Mouse (Mus musculus): Measurements from ENCODE around the gene Apoc2.

The Apoc2 gene

DNA sequence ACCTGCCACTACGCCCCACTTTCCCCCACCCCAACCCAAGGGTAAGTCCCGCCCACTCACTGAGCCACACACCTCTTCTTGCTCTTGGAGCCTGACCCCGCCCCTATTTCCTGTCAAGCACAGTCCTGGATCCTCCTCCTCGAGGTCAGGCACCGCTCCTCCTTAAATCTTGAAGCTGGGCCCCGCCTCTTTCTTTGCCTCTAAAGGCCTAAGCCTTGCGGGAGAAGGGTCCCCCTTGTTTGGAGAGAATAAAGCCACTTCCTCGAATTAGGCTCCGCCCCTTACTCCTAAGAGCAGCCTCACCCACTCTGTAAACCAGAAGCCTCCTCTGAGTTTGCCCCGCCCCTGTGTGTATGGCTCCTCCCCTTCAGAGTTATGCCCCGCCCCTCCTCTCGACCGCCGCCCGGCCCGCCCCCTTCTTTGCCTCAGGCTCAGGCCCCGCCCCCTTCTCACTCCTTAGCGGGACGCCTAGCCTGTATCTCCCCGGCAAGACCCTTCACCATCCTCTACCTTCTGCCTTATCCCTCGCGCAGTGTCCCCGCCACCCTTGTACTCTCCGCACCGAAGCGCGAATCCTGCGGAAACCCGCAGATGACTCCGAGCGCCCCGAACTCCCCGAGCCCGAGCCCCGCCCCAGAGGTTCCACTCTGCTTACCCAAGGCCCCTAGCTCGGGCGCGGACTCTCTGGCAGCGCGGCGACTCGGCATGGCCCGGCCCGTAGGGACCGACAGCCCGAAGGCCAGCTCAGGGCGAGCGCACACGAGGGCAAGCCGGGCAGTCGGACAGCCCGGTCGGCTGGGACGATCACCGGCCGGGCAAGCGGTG is 49.0 kb downstream of the Apoc2 start:
- DNase-seq (ENCODE audit: low spot score), result peak; percentile 91

DNA sequence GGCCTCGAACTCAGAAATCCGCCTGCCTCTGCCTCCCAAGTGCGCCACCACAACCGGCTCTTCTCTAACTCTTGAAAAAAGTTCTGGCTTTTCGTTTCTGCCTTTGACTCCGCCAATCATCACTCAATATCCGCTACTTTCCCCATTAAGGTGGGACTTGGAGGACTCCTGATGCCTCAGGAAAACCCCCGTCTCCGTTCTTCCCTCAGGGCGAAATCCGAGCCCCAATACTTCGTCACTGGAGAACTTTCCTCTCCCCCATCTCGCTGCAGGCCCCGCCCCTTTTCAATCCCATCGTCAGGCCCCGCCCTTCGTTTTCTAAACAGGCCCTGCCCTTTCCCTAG is 49.6 kb downstream of the Apoc2 start:
- no peak for DNase-seq (ENCODE audit: low spot score)

DNA sequence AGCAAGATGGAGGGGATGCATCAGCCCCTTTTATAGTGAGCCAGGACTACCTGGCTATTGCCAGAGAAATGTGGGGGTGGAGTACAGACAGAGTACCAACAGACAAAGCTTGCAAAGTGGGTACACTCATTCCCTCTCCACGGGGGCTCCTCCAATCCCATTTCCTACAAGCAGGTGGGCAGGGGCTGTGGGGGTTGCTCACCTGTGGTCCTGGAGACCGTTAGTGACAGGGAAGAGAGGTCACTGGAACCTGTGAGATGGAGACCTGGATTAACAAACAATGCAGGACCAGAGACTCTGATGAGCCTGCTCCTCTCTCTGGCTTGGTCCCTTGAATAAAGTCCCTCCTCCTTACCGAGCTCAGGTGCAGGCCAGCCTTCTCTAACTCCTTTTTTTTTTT is 50.0 kb downstream of the Apoc2 start:
- DNase-seq (ENCODE audit: low spot score), result no peak

DNA sequence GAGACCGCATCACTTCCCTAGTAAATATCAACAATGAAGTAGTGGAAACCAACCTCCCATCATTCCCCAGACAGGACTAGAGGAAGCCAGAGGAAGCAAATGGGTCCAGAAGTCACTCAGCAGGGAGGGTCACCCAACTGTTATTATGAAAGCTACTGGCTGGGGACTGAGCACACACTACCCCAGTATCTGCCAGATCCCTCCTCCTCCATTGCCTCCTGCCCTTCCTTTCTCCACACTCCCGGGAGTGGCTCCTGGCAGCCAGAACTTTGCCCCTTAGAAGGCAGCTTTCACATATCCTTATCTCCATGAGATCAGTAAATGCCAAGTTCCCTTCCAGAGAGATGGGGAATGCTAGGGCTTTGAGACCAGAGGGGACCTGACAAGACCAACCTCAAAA is 54.3 kb downstream of the Apoc2 start:
- no peak for DNase-seq (ENCODE audit: low spot score)

DNA sequence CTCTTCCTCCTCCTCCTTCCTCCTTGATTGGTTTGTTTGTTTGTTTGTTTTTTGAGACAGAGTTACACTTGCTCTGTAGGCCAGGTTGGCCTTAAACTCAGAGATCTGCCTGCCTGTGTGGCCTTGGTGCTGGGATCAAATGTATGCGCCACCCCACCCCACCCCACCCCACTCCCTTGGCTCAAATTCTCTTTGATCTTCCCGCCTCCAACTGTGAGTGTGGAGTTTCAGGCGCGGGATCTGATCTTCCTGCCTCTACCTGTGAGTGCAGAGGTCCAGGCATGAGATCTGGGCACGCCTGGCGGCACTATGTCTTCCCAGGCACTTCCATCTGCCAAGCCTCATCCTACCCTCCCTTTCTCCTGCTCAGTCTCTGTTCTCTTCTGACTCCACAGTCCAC is 55.5 kb downstream of the Apoc2 start:
- DNase-seq (ENCODE audit: low spot score), result no peak
